ENCODE assay signal across 15 mouse cellular contexts in genomic region chr2:79369061-79369524, GRCm38 (mm10).
DNase-seq lines count a peak whose midpoint lies in the region; ATAC-seq lines count a peak whose summit lies in the region.
"Had no signal": no experiment of that assay in that cellular context is flagged by ENCODE, and none has a peak within 500 bp of the region (broad histone marks: within the 10 kb centered on the region; RNA-seq: fewer than 3 reads in every experiment).

No protein-coding gene starts in this region.

- H3K9me3 ChIP-seq in limb, embryonic 11.5 days (ENCODE audit: control insufficient read depth, low read length): no peaks in the 10 kb centered on the region
- no peaks in the 10 kb centered on the region for H3K9me3 ChIP-seq in limb, embryonic 10.5 days (replicated peaks)
- no peaks in the 10 kb centered on the region for H3K9me3 ChIP-seq in liver, embryonic 15.5 days (replicated peaks)
- H3K9me3 ChIP-seq in hindbrain, embryonic 12.5 days (replicated peaks): no peaks in the 10 kb centered on the region
- H3K9me3 ChIP-seq: neural tube, embryonic 13.5 days had no signal

- H3K4me3 ChIP-seq in limb, embryonic 11.5 days (ENCODE audit: low read depth, low read length): no peak overlapping the region
- no peak overlapping the region for H3K4me3 ChIP-seq in limb, embryonic 10.5 days
- H3K4me3 ChIP-seq in liver, embryonic 15.5 days (replicated peaks): no peak overlapping the region
- H3K4me3 ChIP-seq in hindbrain, embryonic 12.5 days: no peak overlapping the region
- H3K4me3 ChIP-seq: erythroblast, embryonic 14.5 days; neural tube, embryonic 13.5 days had no signal

- 67% methylated on average over 7 of the region's 7 CpGs for WGBS in limb, embryonic 11.5 days
- WGBS in limb, embryonic 10.5 days: 64% methylated on average over 7 of the region's 7 CpGs
- WGBS in liver, embryonic 15.5 days (ENCODE audit: insufficient replicate concordance): 63% methylated on average over 7 of the region's 7 CpGs
- 45% methylated on average over 7 of the region's 7 CpGs for WGBS in hindbrain, embryonic 12.5 days

- no peak for DNase-seq in limb, embryonic 11.5 days (ENCODE audit: low spot score)
- no peak for DNase-seq in limb, embryonic 10.5 days (ENCODE audit: low spot score)
- peak; percentile 14 for DNase-seq in ES-CJ7 (ENCODE audit: low read depth, low spot score)
- DNase-seq in adrenal gland, postnatal 36 days: peak; percentile 5 to 45
- no peak for DNase-seq in urinary bladder, adult 2 months (ENCODE audit: low spot score)
- no peak for DNase-seq in cerebellum, postnatal 4 days (ENCODE audit: low spot score in 2 of 2)
- DNase-seq: cerebellum, adult 9-11 months; gastrocnemius, postnatal 14 days; kidney, postnatal 36 days; lung, postnatal 10 days; thymus, adult 2 months had no signal

- no peak overlapping the region for H3K9ac ChIP-seq in limb, embryonic 11.5 days (ENCODE audit: low read length)
- no peak overlapping the region for H3K9ac ChIP-seq in liver, embryonic 15.5 days
- H3K9ac ChIP-seq in hindbrain, embryonic 12.5 days: no peak overlapping the region
- H3K9ac ChIP-seq: neural tube, embryonic 13.5 days had no signal

- no peaks in the 10 kb centered on the region for H3K27me3 ChIP-seq in limb, embryonic 11.5 days (ENCODE audit: control insufficient read depth, insufficient read depth, low read length)
- H3K27me3 ChIP-seq in limb, embryonic 10.5 days (ENCODE audit: low read depth, poor library complexity, severe bottlenecking): no peaks in the 10 kb centered on the region
- no peaks in the 10 kb centered on the region for H3K27me3 ChIP-seq in liver, embryonic 15.5 days
- no peaks in the 10 kb centered on the region for H3K27me3 ChIP-seq in hindbrain, embryonic 12.5 days
- H3K27me3 ChIP-seq: neural tube, embryonic 13.5 days had no signal

- no peak overlapping the region for H3K27ac ChIP-seq in limb, embryonic 11.5 days (replicated peaks; ENCODE audit: low read depth, low read length)
- H3K27ac ChIP-seq in limb, embryonic 10.5 days: no peak overlapping the region
- 0 out of 2 replicates have a peak overlapping the region, but pooled peaks have one; percentile 33 for H3K27ac ChIP-seq in liver, embryonic 15.5 days (replicated peaks)
- no peak overlapping the region for H3K27ac ChIP-seq in hindbrain, embryonic 12.5 days
- H3K27ac ChIP-seq: neural tube, embryonic 13.5 days had no signal

- ATAC-seq in limb, embryonic 11.5 days (ENCODE audit: insufficient number of reproducible peaks, low FRiP score, low TSS enrichment, low read depth): 0 out of 2 replicates have a peak, but pooled peaks have one; percentile 31
- ATAC-seq in liver, embryonic 15.5 days (ENCODE audit: insufficient read depth): peak; percentile 88
- no peak for ATAC-seq in hindbrain, embryonic 12.5 days (ENCODE audit: low FRiP score)

- H3K36me3 ChIP-seq in limb, embryonic 11.5 days (ENCODE audit: control insufficient read depth, insufficient read depth, low read length): no peaks in the 10 kb centered on the region
- no peaks in the 10 kb centered on the region for H3K36me3 ChIP-seq in limb, embryonic 10.5 days
- no peaks in the 10 kb centered on the region for H3K36me3 ChIP-seq in liver, embryonic 15.5 days (replicated peaks)
- no peaks in the 10 kb centered on the region for H3K36me3 ChIP-seq in hindbrain, embryonic 12.5 days
- H3K36me3 ChIP-seq: neural tube, embryonic 13.5 days had no signal

- no peak overlapping the region for H3K4me2 ChIP-seq in limb, embryonic 11.5 days (ENCODE audit: low read depth, severe bottlenecking)
- no peak overlapping the region for H3K4me2 ChIP-seq in liver, embryonic 15.5 days
- no peak overlapping the region for H3K4me2 ChIP-seq in hindbrain, embryonic 12.5 days (replicated peaks)
- H3K4me2 ChIP-seq: neural tube, embryonic 13.5 days had no signal

- H3K4me1 ChIP-seq in limb, embryonic 11.5 days (ENCODE audit: control insufficient read depth, insufficient read depth, low read length): no peaks in the 10 kb centered on the region
- H3K4me1 ChIP-seq in limb, embryonic 10.5 days: peaks cover 5% of the 10 kb centered on the region; the same call in 1 of the 2 replicates
- no peaks in the 10 kb centered on the region for H3K4me1 ChIP-seq in liver, embryonic 15.5 days (replicated peaks)
- peaks cover 9% of the 10 kb centered on the region for H3K4me1 ChIP-seq in hindbrain, embryonic 12.5 days

Comparison
In these comparisons a context has a peak if more than half of its experiments do, and no peak if none do; other contexts are left out.
1. DNase-seq: peak in ES-CJ7 (single experiment) and adrenal gland, postnatal 36 days (2 of 2); none in limb, embryonic 11.5 days (single experiment), limb, embryonic 10.5 days (single experiment), urinary bladder, adult 2 months (single experiment) and cerebellum, postnatal 4 days (0 of 2).